Mouse (Mus musculus) midbrain, embryonic 10.5 days (tissue): Measurements from ENCODE around the gene Lnx2. TPM values are rescaled to one million over a fixed set of nuclear protein-coding genes. Genes with fewer than 3 reads are reported as not detected.

Experiments used
- DNase-seq: peaks from one replicate; pipeline ENCODE4 v3.0.0-alpha.2; 2017; ENCODE audit warnings: low spot score
- H3K27ac ChIP-seq: fragments of 300-500 bp; sonication (generic); replicated peaks from 2 replicates; pipeline ENCODE4 v1.5.1; 2016; ENCODE audit warnings: mild to moderate bottlenecking
- H3K27me3 ChIP-seq: fragments of 300-500 bp; sonication (generic); 2 replicates; pipeline ENCODE4 v1.6.1; 2016; ENCODE audit warnings: low read depth, mild to moderate bottlenecking; ENCODE audit not compliant: poor library complexity, severe bottlenecking
- H3K36me3 ChIP-seq: fragments of 300-500 bp; sonication (generic); 2 replicates; pipeline ENCODE4 v1.6.1; 2016; ENCODE audit warnings: mild to moderate bottlenecking, moderate library complexity
- H3K4me1 ChIP-seq: fragments of 300-500 bp; sonication (generic); 2 replicates; pipeline ENCODE4 v1.6.1; 2016
- H3K4me3 ChIP-seq: fragments of 300-500 bp; sonication (generic); 2 replicates; pipeline ENCODE4 v1.5.1; 2016; ENCODE audit warnings: mild to moderate bottlenecking, moderate library complexity
- H3K9me3 ChIP-seq: fragments of 300-500 bp; sonication (generic); replicated peaks from 2 replicates; pipeline ENCODE4 v1.6.1; 2016; ENCODE audit warnings: mild to moderate bottlenecking
- WGBS: fragments of 180-500 bp; shearing (Covaris S2); methylation state at CpG from one replicate; pipeline ENCODE4 v1.1.7; 2016; 5-methylcytosine and 5-hydroxymethylcytosine counted together
- polyA plus RNA-seq: library from polyadenylated mRNA; unstranded; fragments of >200 nt; fragmentation: Nextera tagmentation; extraction: Ambion mirVana; gene quantifications from 2 replicates; pipeline ENCODE4 v1.2.1, GENCODE M21; 2016

Lnx2 gene
- polyA plus RNA-seq, 1 experiment from 2014 or later, result 7.7 TPM

GRCm38 (mm10) chr5:147041965-147042937, 34.1 kb downstream of the Lnx2 start:
- no peaks in the 10 kb centered on the region; the same call in 1 of the 2 replicates for H3K36me3 ChIP-seq
- H3K27ac ChIP-seq, result no peak overlapping the region
- H3K4me3 ChIP-seq, result no peak overlapping the region
- H3K9me3 ChIP-seq, result no peaks in the 10 kb centered on the region
- WGBS, result 87% methylated on average over 40 of the region's 40 CpGs
- no peaks in the 10 kb centered on the region for H3K27me3 ChIP-seq
- DNase-seq, result no peak
- peaks cover 15% of the 10 kb centered on the region for H3K4me1 ChIP-seq

GRCm38 (mm10) chr5:147039394-147039793, 37.0 kb downstream of the Lnx2 start:
- no peak for DNase-seq
- Histone ChIP-seq H3K4me3 (no peak overlapping the region), H3K27ac (no peak overlapping the region), H3K36me3 (no peaks in the 10 kb centered on the region; the same call in 1 of the 2 replicates), H3K4me1 (peaks cover 16% of the 10 kb centered on the region), H3K27me3 (no peaks in the 10 kb centered on the region), H3K9me3 (no peaks in the 10 kb centered on the region)
- WGBS, result 77% methylated on average over 5 of the region's 5 CpGs

DNA sequence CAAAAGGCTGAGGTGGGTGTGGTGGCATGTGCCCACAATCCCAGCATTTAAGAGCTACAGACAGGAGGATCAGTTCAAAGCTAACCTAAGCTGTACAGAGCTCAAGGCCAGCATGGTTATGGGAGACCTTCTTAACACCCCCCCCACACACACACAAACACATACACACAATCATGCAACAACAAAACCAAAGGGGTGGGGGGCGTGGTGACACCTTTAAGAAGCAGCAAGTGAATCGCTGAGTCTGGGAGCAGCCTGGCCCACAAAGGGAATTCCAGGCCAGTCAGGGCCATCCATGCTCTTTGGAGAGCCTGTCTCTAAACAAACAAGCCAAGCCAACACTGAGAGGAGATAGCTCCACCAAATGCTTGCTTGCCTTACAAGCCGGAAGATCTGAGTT, 38.8 kb downstream of the Lnx2 start:
- Histone ChIP-seq H3K4me1 (peaks cover 15% of the 10 kb centered on the region), H3K4me3 (no peak overlapping the region), H3K36me3 (peaks cover 6% of the 10 kb centered on the region), H3K27ac (0 out of 2 replicates have a peak overlapping the region, but pooled peaks have one; percentile 10), H3K27me3 (no peaks in the 10 kb centered on the region), H3K9me3 (no peaks in the 10 kb centered on the region)
- DNase-seq, result no peak
- 63% methylated on average over 3 of the region's 3 CpGs for WGBS

- no peak for DNase-seq
- Histone ChIP-seq H3K36me3 (peaks cover 13% of the 10 kb centered on the region; the same call in 1 of the 2 replicates), H3K4me3 (no peak overlapping the region), H3K9me3 (no peaks in the 10 kb centered on the region), H3K4me1 (peaks cover 13% of the 10 kb centered on the region), H3K27me3 (no peaks in the 10 kb centered on the region), H3K27ac (no peak overlapping the region)
- 90% methylated on average over 5 of the region's 5 CpGs for WGBS
These were observed 39.7 kb downstream of the Lnx2 start for GRCm38 (mm10) chr5:147036661-147037060.

- H3K27me3 ChIP-seq, result no peaks in the 10 kb centered on the region
- no peak overlapping the region for H3K4me3 ChIP-seq
- H3K27ac ChIP-seq, result no peak overlapping the region
- no peak for DNase-seq
- no peaks in the 10 kb centered on the region for H3K9me3 ChIP-seq
- peaks cover 13% of the 10 kb centered on the region for H3K4me1 ChIP-seq
- H3K36me3 ChIP-seq, result peaks cover 14% of the 10 kb centered on the region; the same call in 1 of the 2 replicates
- WGBS, result 94% methylated on average over 10 of the region's 10 CpGs
These were observed 40.4 kb downstream of the Lnx2 start for GRCm38 (mm10) chr5:147036028-147036427.

DNA sequence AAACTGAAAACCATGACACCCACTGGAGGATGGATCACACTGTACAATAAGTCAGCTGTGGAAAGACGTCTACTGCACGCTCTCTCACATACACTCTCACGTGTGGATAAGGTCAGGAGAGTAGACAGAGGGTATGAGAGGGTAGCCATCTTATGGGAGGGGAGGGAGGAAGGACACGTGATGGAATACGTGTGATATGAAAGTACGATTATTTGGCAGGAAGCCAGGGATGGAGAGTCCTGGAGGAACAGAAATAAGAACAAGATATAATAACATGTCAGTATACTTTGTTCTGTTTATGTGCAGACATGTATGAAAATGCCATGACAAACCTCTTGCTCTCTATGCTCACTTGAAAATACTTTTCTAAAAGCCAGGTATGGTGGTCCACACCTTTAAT, 41.1 kb downstream of the Lnx2 start:
- Histone ChIP-seq H3K27me3 (no peaks in the 10 kb centered on the region), H3K9me3 (no peaks in the 10 kb centered on the region), H3K4me1 (peaks cover 13% of the 10 kb centered on the region), H3K27ac (no peak overlapping the region), H3K36me3 (peaks cover 14% of the 10 kb centered on the region; the same call in 1 of the 2 replicates), H3K4me3 (no peak overlapping the region)
- no peak for DNase-seq
- 92% methylated on average over 6 of the region's 6 CpGs for WGBS

GRCm38 (mm10) chr5:147034283-147034682, 42.1 kb downstream of the Lnx2 start:
- Histone ChIP-seq H3K36me3 (peaks cover 14% of the 10 kb centered on the region; the same call in 1 of the 2 replicates), H3K4me3 (no peak overlapping the region), H3K9me3 (no peaks in the 10 kb centered on the region), H3K27me3 (no peaks in the 10 kb centered on the region), H3K4me1 (peaks cover 13% of the 10 kb centered on the region), H3K27ac (no peak overlapping the region)
- DNase-seq, result no peak
- WGBS, result 81% methylated on average over 12 of the region's 12 CpGs

GRCm38 (mm10) chr5:147033155-147033554, 43.2 kb downstream of the Lnx2 start:
- WGBS, result 92% methylated on average over 13 of the region's 13 CpGs
- Histone ChIP-seq H3K27me3 (no peaks in the 10 kb centered on the region), H3K4me1 (peaks cover 11% of the 10 kb centered on the region), H3K36me3 (peaks cover 22% of the 10 kb centered on the region), H3K4me3 (no peak overlapping the region), H3K9me3 (no peaks in the 10 kb centered on the region), H3K27ac (no peak overlapping the region)
- DNase-seq, result no peak

DNA sequence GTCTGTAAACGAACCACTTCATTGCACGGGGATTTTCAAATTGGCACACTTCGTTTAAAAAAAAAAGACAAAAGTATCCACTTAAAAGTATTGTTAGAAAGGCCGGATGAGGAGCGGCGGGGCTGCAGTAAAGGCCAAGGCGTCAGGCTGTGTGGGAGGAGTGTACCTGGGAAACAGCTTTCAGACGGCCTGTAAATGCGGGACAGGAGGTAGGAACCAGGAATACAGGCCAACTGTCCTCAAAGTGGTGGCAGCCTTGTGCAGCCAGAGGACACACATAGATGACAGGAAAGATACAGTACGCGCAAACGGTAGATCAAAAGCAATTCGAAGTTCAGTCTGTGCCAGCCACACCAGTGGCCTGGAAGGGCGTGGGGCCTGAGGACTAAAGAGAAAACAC, 45.1 kb downstream of the Lnx2 start:
- WGBS, result 92% methylated on average over 14 of the region's 14 CpGs
- H3K27ac ChIP-seq, result no peak overlapping the region
- H3K4me3 ChIP-seq, result no peak overlapping the region
- no peak for DNase-seq
- no peaks in the 10 kb centered on the region for H3K9me3 ChIP-seq
- no peaks in the 10 kb centered on the region for H3K27me3 ChIP-seq
- H3K4me1 ChIP-seq, result no peaks in the 10 kb centered on the region
- peaks cover 30% of the 10 kb centered on the region for H3K36me3 ChIP-seq

DNA sequence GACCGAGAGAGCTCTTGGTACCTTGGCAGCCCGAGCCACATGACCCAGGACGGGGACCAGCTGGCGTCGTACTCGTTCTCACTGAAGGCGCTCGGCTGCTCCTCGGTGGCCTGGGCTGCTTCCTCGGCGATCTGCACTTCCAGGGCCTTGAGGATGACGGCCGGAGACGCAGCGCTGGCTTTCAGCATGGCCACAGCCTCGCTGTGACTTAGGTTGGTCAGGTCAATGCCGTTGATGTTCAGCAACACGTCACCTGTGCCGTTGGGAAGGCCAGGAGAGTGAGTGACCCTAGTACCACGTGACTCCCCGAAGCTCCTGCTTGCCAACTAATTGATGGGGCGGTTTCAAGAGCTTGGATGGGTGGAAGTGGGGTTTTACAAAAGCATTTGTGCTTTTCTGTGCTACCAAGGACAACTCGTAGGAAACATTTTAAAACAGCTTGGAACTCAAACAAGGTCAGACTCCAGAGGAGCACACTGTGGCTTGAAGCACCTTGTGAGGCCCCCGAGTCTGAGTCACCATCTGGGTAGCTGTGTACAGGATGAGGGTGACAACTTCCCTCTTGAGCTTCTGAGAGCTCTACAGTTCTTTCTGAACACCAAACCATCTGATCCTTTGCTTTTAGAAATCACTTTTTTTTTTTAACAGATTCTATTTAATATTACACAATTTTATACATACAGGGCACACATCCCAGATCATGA, 51.9 kb downstream of the Lnx2 start:
- Histone ChIP-seq H3K27ac (no peak overlapping the region), H3K36me3 (peaks cover 25% of the 10 kb centered on the region), H3K9me3 (no peaks in the 10 kb centered on the region), H3K4me3 (no peak overlapping the region), H3K4me1 (no peaks in the 10 kb centered on the region), H3K27me3 (no peaks in the 10 kb centered on the region)
- 89% methylated on average over 24 of the region's 24 CpGs for WGBS
- DNase-seq, result no peak

- Histone ChIP-seq H3K27ac (no peak overlapping the region), H3K27me3 (no peaks in the 10 kb centered on the region), H3K4me3 (no peak overlapping the region), H3K9me3 (no peaks in the 10 kb centered on the region), H3K36me3 (peaks cover 25% of the 10 kb centered on the region), H3K4me1 (no peaks in the 10 kb centered on the region)
- no peak for DNase-seq
- 85% methylated on average over 18 of the region's 18 CpGs for WGBS
These were observed 53.0 kb downstream of the Lnx2 start for GRCm38 (mm10) chr5:147023245-147023970.

DNA sequence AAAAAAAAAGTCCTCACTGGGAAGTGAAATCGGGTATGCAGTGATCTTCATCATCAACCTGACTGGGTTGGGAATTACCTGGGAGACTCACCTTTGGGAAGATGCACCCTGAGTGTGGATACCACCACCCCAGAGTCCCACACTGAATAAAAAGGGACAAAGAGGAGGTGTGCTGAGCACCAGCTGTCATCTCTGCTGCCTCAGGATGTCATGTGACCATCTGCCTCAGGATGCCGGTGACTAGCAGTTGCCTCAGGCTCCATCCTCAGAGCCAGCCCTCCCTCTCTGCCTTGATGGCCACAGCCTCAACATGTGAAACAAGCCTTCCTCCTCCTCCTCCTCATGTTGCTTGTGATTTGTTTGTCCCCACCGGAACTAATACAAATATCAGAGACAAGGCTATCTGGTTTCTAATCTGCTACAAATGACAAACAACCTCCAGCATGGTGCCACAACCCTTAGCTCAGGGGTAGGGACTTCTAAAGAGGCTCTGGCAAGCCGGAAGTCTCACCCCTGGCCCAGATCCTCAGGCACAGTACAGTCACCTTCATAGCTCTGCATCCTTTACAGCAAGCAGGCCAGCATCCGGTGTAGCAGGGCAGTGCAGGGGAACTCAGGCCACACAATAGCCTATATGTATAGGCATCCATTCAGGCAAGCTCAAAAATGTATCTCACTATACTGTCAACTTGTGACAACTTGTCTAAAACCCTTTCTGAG, 54.7 kb downstream of the Lnx2 start:
- Histone ChIP-seq H3K27me3 (no peaks in the 10 kb centered on the region), H3K4me1 (no peaks in the 10 kb centered on the region), H3K36me3 (peaks cover 24% of the 10 kb centered on the region), H3K9me3 (no peaks in the 10 kb centered on the region), H3K4me3 (no peak overlapping the region), H3K27ac (no peak overlapping the region)
- 82% methylated on average over 5 of the region's 5 CpGs for WGBS
- DNase-seq, result no peak
